Mouse (Mus musculus) inflammation-experienced regulatory T-cells (primary cell): ENCODE data around the gene Gtsf1. TPM values are rescaled to one million over a fixed set of nuclear protein-coding genes. Genes with fewer than 3 reads are reported as not detected.

Experiments
- polyA plus RNA-seq, 2 experiments: library from polyadenylated mRNA; unstranded; fragments of 100-300 nt; shearing (Covaris generic); gene quantifications; one replicate each; pipeline ENCODE4 v1.2.1; 2017

The Gtsf1 gene
- polyA plus RNA-seq = not detected

GRCm38 (mm10) chr15:103430241-103430640 lies at the start of gene Gtsf1:
Gene Gtsf1, minus strand, starts transcription at chr15:103430470.

GRCm38 (mm10) chr15:103453551-103454218 lies 23.4 kb upstream of the Gtsf1 start, which contains the start of gene Nckap1l:
Gene Nckap1l, plus strand, starts transcription at chr15:103453794.

GRCm38 (mm10) chr15:103448369-103448768 lies 18.1 kb upstream of the Gtsf1 start, which contains the start of gene Gtsf2:
Gene Gtsf2, minus strand, starts transcription at chr15:103448469.

GRCm38 (mm10) chr15:103366376-103367149 lies 63.7 kb downstream of the Gtsf1 start, which contains the start of gene Itga5:
Gene Itga5, minus strand, starts transcription at chr15:103366763.

Other genes starting within 250 kb of the Gtsf1 start
- 10 to 100 TPM; 14.4 to 14.5 TPM for gene Cbx5, start 190.7 kb downstream of the Gtsf1 start, polyA plus RNA-seq
- 100 to 1,000 TPM; 122 to 140 TPM for gene Hnrnpa1, start 190.0 kb downstream of the Gtsf1 start, polyA plus RNA-seq
- gene Nfe2, start 172.1 kb downstream of the Gtsf1 start, polyA plus RNA-seq = 1 to 10 TPM; 1.2 to 1.9 TPM
- gene Copz1, start 157.8 kb downstream of the Gtsf1 start, polyA plus RNA-seq = 100 to 1,000 TPM; 150 to 183 TPM
- gene Gpr84, start 119.9 kb downstream of the Gtsf1 start, polyA plus RNA-seq = not detected
- gene Zfp385a, start 90.4 kb downstream of the Gtsf1 start, polyA plus RNA-seq = under 1 TPM in 1 of 2 experiments, not detected in 1; 0.45 TPM
- gene Itga5, start 63.7 kb downstream of the Gtsf1 start, polyA plus RNA-seq = 1 to 10 TPM; 4.4 to 6.0 TPM
- not detected for gene Gtsf2, start 18.0 kb upstream of the Gtsf1 start, polyA plus RNA-seq
- 100 to 1,000 TPM; 130 to 134 TPM for gene Nckap1l, start 23.3 kb upstream of the Gtsf1 start, polyA plus RNA-seq
- gene Pde1b, start 72.6 kb upstream of the Gtsf1 start, polyA plus RNA-seq = 1 to 10 TPM; 6.6 to 7.0 TPM
- under 1 TPM in 1 of 2 experiments, not detected in 1; 0.82 TPM for gene Ppp1r1a, start 107.5 kb upstream of the Gtsf1 start, polyA plus RNA-seq
- 1 to 10 TPM in 1 of 2 experiments, under 1 TPM in 1; 0.35 to 3.2 TPM for gene Glycam1, start 134.6 kb upstream of the Gtsf1 start, polyA plus RNA-seq